Mouse (Mus musculus): ENCODE measurements around the gene Snu13. TPM values are rescaled to one million over a fixed set of nuclear protein-coding genes. Genes with fewer than 3 reads are reported as not detected.

Snu13 gene
- polyA plus RNA-seq, 1 experiment from 2014 or later: 111 TPM

- Histone ChIP-seq H3K27ac (ENCODE audit: low read length) (peak overlapping the region; percentile 84), H3K9me3 (replicated peaks; ENCODE audit: control insufficient read depth, low read length) (no peaks in the 10 kb centered on the region), H3K4me2 (ENCODE audit: low read depth, low read length) (peak overlapping the region; percentile 72), H3K27me3 (ENCODE audit: control insufficient read depth, insufficient read depth, low read depth, low read length) (no peaks in the 10 kb centered on the region), H3K36me3 (ENCODE audit: control insufficient read depth, insufficient read depth) (peaks cover 6% of the 10 kb centered on the region; the same call in 1 of the 2 replicates), H3K4me3 (ENCODE audit: low read depth, low read length) (peak overlapping the region; percentile 78), H3K9ac (ENCODE audit: low read depth, low read length) (peak overlapping the region; percentile 81), H3K4me1 (ENCODE audit: control insufficient read depth, low read depth, low read length) (peaks cover 23% of the 10 kb centered on the region)
- 5% methylated on average over 6 of the region's 6 CpGs for WGBS (ENCODE audit: insufficient replicate concordance)
- no peak for ATAC-seq (ENCODE audit: low read depth)
Measured at GRCm38 (mm10) chr15:82016830-82017229, 30.6 kb downstream of the Snu13 start.

- peak overlapping the region; percentile 84 for H3K27ac ChIP-seq (ENCODE audit: low read length)
- peaks cover 6% of the 10 kb centered on the region; the same call in 1 of the 2 replicates for H3K36me3 ChIP-seq (ENCODE audit: control insufficient read depth, insufficient read depth)
- H3K9ac ChIP-seq (ENCODE audit: low read depth, low read length): peak overlapping the region; percentile 83
- WGBS (ENCODE audit: insufficient replicate concordance): under 1% methylated on average over 52 of the region's 53 CpGs
- H3K4me2 ChIP-seq (ENCODE audit: low read depth, low read length): peak overlapping the region; percentile 97
- H3K9me3 ChIP-seq (replicated peaks; ENCODE audit: control insufficient read depth, low read length): no peaks in the 10 kb centered on the region
- H3K4me3 ChIP-seq (ENCODE audit: low read depth, low read length): peak overlapping the region; percentile 78
- peaks cover 23% of the 10 kb centered on the region for H3K4me1 ChIP-seq (ENCODE audit: control insufficient read depth, low read depth, low read length)
- peak; percentile 96 for ATAC-seq (ENCODE audit: low read depth)
- no peaks in the 10 kb centered on the region for H3K27me3 ChIP-seq (ENCODE audit: control insufficient read depth, insufficient read depth, low read depth, low read length)
Measured at GRCm38 (mm10) chr15:82016101-82016808, 31.1 kb downstream of the Snu13 start.

GRCm38 (mm10) chr15:82015392-82016100 is 31.9 kb downstream of the Snu13 start:
- WGBS (ENCODE audit: insufficient replicate concordance): under 1% methylated on average over 35 of the region's 39 CpGs
- Histone ChIP-seq H3K9ac (ENCODE audit: low read depth, low read length) (peak overlapping the region; percentile 83), H3K4me3 (ENCODE audit: low read depth, low read length) (peak overlapping the region; percentile 78), H3K4me1 (ENCODE audit: control insufficient read depth, low read depth, low read length) (peaks cover 23% of the 10 kb centered on the region), H3K36me3 (ENCODE audit: control insufficient read depth, insufficient read depth) (peaks cover 6% of the 10 kb centered on the region; the same call in 1 of the 2 replicates), H3K9me3 (replicated peaks; ENCODE audit: control insufficient read depth, low read length) (no peaks in the 10 kb centered on the region), H3K27me3 (ENCODE audit: control insufficient read depth, insufficient read depth, low read depth, low read length) (no peaks in the 10 kb centered on the region), H3K27ac (ENCODE audit: low read length) (peak overlapping the region; percentile 73), H3K4me2 (ENCODE audit: low read depth, low read length) (peak overlapping the region; percentile 97)
- no peak for ATAC-seq (ENCODE audit: low read depth)

GRCm38 (mm10) chr15:82014745-82015391 is 32.5 kb downstream of the Snu13 start:
- peaks cover 23% of the 10 kb centered on the region for H3K4me1 ChIP-seq (ENCODE audit: control insufficient read depth, low read depth, low read length)
- peaks cover 6% of the 10 kb centered on the region; the same call in 1 of the 2 replicates for H3K36me3 ChIP-seq (ENCODE audit: control insufficient read depth, insufficient read depth)
- no peaks in the 10 kb centered on the region for H3K27me3 ChIP-seq (ENCODE audit: control insufficient read depth, insufficient read depth, low read depth, low read length)
- H3K4me2 ChIP-seq (ENCODE audit: low read depth, low read length): peak overlapping the region; percentile 97
- 15% methylated on average over 9 of the region's 9 CpGs for WGBS (ENCODE audit: insufficient replicate concordance)
- H3K9ac ChIP-seq (ENCODE audit: low read depth, low read length): peak overlapping the region; percentile 83
- peak overlapping the region; percentile 78 for H3K4me3 ChIP-seq (ENCODE audit: low read depth, low read length)
- no peaks in the 10 kb centered on the region for H3K9me3 ChIP-seq (replicated peaks; ENCODE audit: control insufficient read depth, low read length)
- peak overlapping the region; percentile 73 for H3K27ac ChIP-seq (ENCODE audit: low read length)
- no peak for ATAC-seq (ENCODE audit: low read depth)

GRCm38 (mm10) chr15:82011947-82012346 is 35.5 kb downstream of the Snu13 start:
- no peaks in the 10 kb centered on the region for H3K9me3 ChIP-seq (replicated peaks; ENCODE audit: control insufficient read depth, low read length)
- no peak for ATAC-seq (ENCODE audit: low read depth)
- WGBS (ENCODE audit: insufficient replicate concordance): 67% methylated on average over 6 of the region's 6 CpGs

GRCm38 (mm10) chr15:82004257-82004656 is 43.1 kb downstream of the Snu13 start:
- Histone ChIP-seq H3K4me3 (ENCODE audit: low read depth, low read length) (no peak overlapping the region), H3K4me2 (ENCODE audit: low read depth, low read length) (no peak overlapping the region), H3K36me3 (ENCODE audit: control insufficient read depth, insufficient read depth) (no peaks in the 10 kb centered on the region), H3K27ac (ENCODE audit: low read length) (no peak overlapping the region), H3K27me3 (ENCODE audit: control insufficient read depth, insufficient read depth, low read depth, low read length) (no peaks in the 10 kb centered on the region), H3K4me1 (ENCODE audit: control insufficient read depth, low read depth, low read length) (peaks cover 11% of the 10 kb centered on the region), H3K9ac (ENCODE audit: low read depth, low read length) (no peak overlapping the region), H3K9me3 (replicated peaks; ENCODE audit: control insufficient read depth, low read length) (no peaks in the 10 kb centered on the region)
- WGBS (ENCODE audit: insufficient replicate concordance): 30% methylated on average over 8 of the region's 8 CpGs
- ATAC-seq (ENCODE audit: low read depth): peak; percentile 65

More at GRCm38 (mm10) chr15:82011947-82012346, 35.5 kb downstream of the Snu13 start:
- Histone ChIP-seq H3K36me3 (ENCODE audit: control insufficient read depth, insufficient read depth) (no peaks in the 10 kb centered on the region), H3K4me3 (ENCODE audit: low read depth, low read length) (no peak overlapping the region), H3K9ac (ENCODE audit: low read depth, low read length) (no peak overlapping the region), H3K4me1 (ENCODE audit: control insufficient read depth, low read depth, low read length) (peaks cover 16% of the 10 kb centered on the region), H3K4me2 (ENCODE audit: low read depth, low read length) (no peak overlapping the region), H3K27me3 (ENCODE audit: control insufficient read depth, insufficient read depth, low read depth, low read length) (no peaks in the 10 kb centered on the region), H3K27ac (ENCODE audit: low read length) (no peak overlapping the region)

- Histone ChIP-seq H3K4me3 (ENCODE audit: low read depth, low read length) (no peak overlapping the region), H3K4me1 (ENCODE audit: control insufficient read depth, low read depth, low read length) (peaks cover 28% of the 10 kb centered on the region), H3K9ac (ENCODE audit: low read depth, low read length) (no peak overlapping the region), H3K36me3 (ENCODE audit: control insufficient read depth, insufficient read depth) (peaks cover 4% of the 10 kb centered on the region; the same call in 1 of the 2 replicates), H3K4me2 (ENCODE audit: low read depth, low read length) (no peak overlapping the region), H3K27ac (ENCODE audit: low read length) (no peak overlapping the region), H3K27me3 (ENCODE audit: control insufficient read depth, insufficient read depth, low read depth, low read length) (no peaks in the 10 kb centered on the region), H3K9me3 (replicated peaks; ENCODE audit: control insufficient read depth, low read length) (no peaks in the 10 kb centered on the region)
- WGBS (ENCODE audit: insufficient replicate concordance): 76% methylated on average over 6 of the region's 6 CpGs
- ATAC-seq (ENCODE audit: low read depth): no peak
Measured at GRCm38 (mm10) chr15:81993992-81994391, 53.4 kb downstream of the Snu13 start.

- WGBS (ENCODE audit: insufficient replicate concordance): 16% methylated on average over 7 of the region's 7 CpGs
- H3K36me3 ChIP-seq (ENCODE audit: control insufficient read depth, insufficient read depth): no peaks in the 10 kb centered on the region
- peak overlapping the region; percentile 79 for H3K27ac ChIP-seq (ENCODE audit: low read length)
- H3K4me2 ChIP-seq (ENCODE audit: low read depth, low read length): peak overlapping the region; percentile 55
- H3K9ac ChIP-seq (ENCODE audit: low read depth, low read length): peak overlapping the region; percentile 46
- no peaks in the 10 kb centered on the region for H3K27me3 ChIP-seq (ENCODE audit: control insufficient read depth, insufficient read depth, low read depth, low read length)
- peak; percentile 98 for ATAC-seq (ENCODE audit: low read depth)
- peaks cover 28% of the 10 kb centered on the region for H3K4me1 ChIP-seq (ENCODE audit: control insufficient read depth, low read depth, low read length)
- no peaks in the 10 kb centered on the region for H3K9me3 ChIP-seq (replicated peaks; ENCODE audit: control insufficient read depth, low read length)
- peak overlapping the region; percentile 44 for H3K4me3 ChIP-seq (ENCODE audit: low read depth, low read length)
Measured at GRCm38 (mm10) chr15:81990549-81990948, 56.8 kb downstream of the Snu13 start.

Data from liver, embryonic 16.5 days (tissue).